Mouse (Mus musculus) liver, postnatal 0 days (tissue): Measurements from ENCODE around the gene Tiam1.

Source experiments
- CTCF ChIP-seq: sonication (generic); IDR thresholded peaks from 2 replicates; pipeline ENCODE4 v1.5.1; 2016; ENCODE audit warnings: antibody characterized with exemption, low read depth
- EP300 ChIP-seq: IDR thresholded peaks from 2 replicates; pipeline ENCODE4 v1.6.1; 2016; ENCODE audit warnings: antibody characterized with exemption, low read depth, mild to moderate bottlenecking

GRCm38 (mm10) chr16:89936571-89936970 lies 207.0 kb downstream of the Tiam1 start:
- no peak for TF ChIP-seq EP300
- no peak for TF ChIP-seq CTCF
